In genomic region chr1:89928676-89929075, GRCm38 (mm10) we compare ENCODE assay signal across 11 mouse cellular contexts. TPM values are rescaled to one million over a fixed set of nuclear protein-coding genes. Genes with fewer than 3 reads are reported as not detected.
A peak's percentile ranks its signal among the peaks of the same experiment; 100 is the strongest.
DNase-seq lines count a peak whose midpoint lies in the region; ATAC-seq and TF ChIP-seq lines count a peak whose summit lies in the region.
"Had no signal": no experiment of that assay in that cellular context is flagged by ENCODE, and none has a peak within 500 bp of the region (broad histone marks: within the 10 kb centered on the region; RNA-seq: fewer than 3 reads in every experiment).

No protein-coding gene starts in this region.

- H3K36me3 ChIP-seq in forebrain, embryonic 10.5 days (replicated peaks): no peaks in the 10 kb centered on the region
- no peaks in the 10 kb centered on the region for H3K36me3 ChIP-seq in forebrain, postnatal 0 days (ENCODE audit: insufficient read depth)
- no peaks in the 10 kb centered on the region for H3K36me3 ChIP-seq in lung, postnatal 0 days (ENCODE audit: insufficient read depth, low read length)
- no peaks in the 10 kb centered on the region for H3K36me3 ChIP-seq in limb, embryonic 15.5 days
- H3K36me3 ChIP-seq in stomach, embryonic 16.5 days (ENCODE audit: control insufficient read depth, insufficient read depth, low read length): no peaks in the 10 kb centered on the region

- no peak for ATAC-seq in forebrain, postnatal 0 days
- no peak for ATAC-seq in lung, postnatal 0 days
- no peak for ATAC-seq in limb, embryonic 15.5 days (ENCODE audit: insufficient number of reproducible peaks, low FRiP score, low TSS enrichment, low read depth)
- ATAC-seq in stomach, embryonic 16.5 days (ENCODE audit: insufficient read depth, low FRiP score): no peak
- ATAC-seq: activated CD4-positive, CD25-positive, alpha-beta regulatory T cell, adult 4 months had no signal

- no peak for TF ChIP-seq EP300 in lung, postnatal 0 days (IDR thresholded peaks at IDR 0.05)

- no peak overlapping the region for H3K27ac ChIP-seq in forebrain, embryonic 10.5 days
- H3K27ac ChIP-seq in forebrain, postnatal 0 days (ENCODE audit: low read depth, low read length): no peak overlapping the region
- H3K27ac ChIP-seq in lung, postnatal 0 days (ENCODE audit: low read length): no peak overlapping the region
- no peak overlapping the region for H3K27ac ChIP-seq in limb, embryonic 15.5 days
- no peak overlapping the region for H3K27ac ChIP-seq in stomach, embryonic 16.5 days (ENCODE audit: low read length)

- H3K9ac ChIP-seq in forebrain, postnatal 0 days: no peak overlapping the region
- no peak overlapping the region for H3K9ac ChIP-seq in lung, postnatal 0 days (replicated peaks; ENCODE audit: low read depth)
- H3K9ac ChIP-seq in limb, embryonic 15.5 days: no peak overlapping the region
- no peak overlapping the region for H3K9ac ChIP-seq in stomach, embryonic 16.5 days (ENCODE audit: low read length)

- H3K4me2 ChIP-seq in forebrain, postnatal 0 days (ENCODE audit: low read depth): no peak overlapping the region
- H3K4me2 ChIP-seq in lung, postnatal 0 days (replicated peaks; ENCODE audit: low read depth, low read length): peak overlapping the region; percentile 22; the same call in 1 of the 2 replicates
- peak overlapping the region; percentile 24; the same call in 1 of the 2 replicates for H3K4me2 ChIP-seq in limb, embryonic 15.5 days
- no peak overlapping the region for H3K4me2 ChIP-seq in stomach, embryonic 16.5 days (ENCODE audit: low read depth, low read length)

- DNase-seq in forebrain, embryonic 10.5 days (ENCODE audit: extremely low spot score, low spot score): no peak
- DNase-seq in forebrain, postnatal 0 days: no peak
- no peak for DNase-seq in lung, postnatal 0 days (ENCODE audit: low spot score)
- no peak for DNase-seq in lung, postnatal 25 days (ENCODE audit: low spot score)
- DNase-seq in urinary bladder, postnatal 25 days (ENCODE audit: low spot score): no peak
- DNase-seq in gastrocnemius, postnatal 14 days: no peak
- DNase-seq: cerebellum, adult 9-10 months had no signal

- H3K4me3 ChIP-seq in forebrain, embryonic 10.5 days: peak overlapping the region; percentile 59; the same call in 1 of the 2 replicates
- no peak overlapping the region for H3K4me3 ChIP-seq in forebrain, postnatal 0 days (ENCODE audit: low read depth, low read length)
- peak overlapping the region; percentile 25; the same call in 1 of the 2 replicates for H3K4me3 ChIP-seq in lung, postnatal 0 days (ENCODE audit: low read depth, low read length)
- H3K4me3 ChIP-seq in limb, embryonic 15.5 days: peak overlapping the region; percentile 5; the same call in 1 of the 2 replicates
- H3K4me3 ChIP-seq in stomach, embryonic 16.5 days (replicated peaks; ENCODE audit: low read length): 0 out of 2 replicates have a peak overlapping the region, but pooled peaks have one; percentile 0

- no peaks in the 10 kb centered on the region for H3K9me3 ChIP-seq in forebrain, embryonic 10.5 days
- H3K9me3 ChIP-seq in forebrain, postnatal 0 days (ENCODE audit: low read length): no peaks in the 10 kb centered on the region
- no peaks in the 10 kb centered on the region for H3K9me3 ChIP-seq in lung, postnatal 0 days (ENCODE audit: low read length)
- H3K9me3 ChIP-seq in limb, embryonic 15.5 days: no peaks in the 10 kb centered on the region
- no peaks in the 10 kb centered on the region for H3K9me3 ChIP-seq in stomach, embryonic 16.5 days (replicated peaks; ENCODE audit: control insufficient read depth, low read length)

- peaks cover 93% of the 10 kb centered on the region for H3K4me1 ChIP-seq in forebrain, embryonic 10.5 days
- H3K4me1 ChIP-seq in forebrain, postnatal 0 days (ENCODE audit: insufficient read depth): no peaks in the 10 kb centered on the region
- peaks cover 16% of the 10 kb centered on the region; the same call in 1 of the 2 replicates for H3K4me1 ChIP-seq in lung, postnatal 0 days (ENCODE audit: insufficient read depth, low read depth, low read length)
- peaks cover 53% of the 10 kb centered on the region for H3K4me1 ChIP-seq in limb, embryonic 15.5 days
- H3K4me1 ChIP-seq in stomach, embryonic 16.5 days (ENCODE audit: control insufficient read depth, insufficient read depth, low read length): peaks cover 17% of the 10 kb centered on the region; the same call in 1 of the 2 replicates

- WGBS in forebrain, embryonic 10.5 days: under 1% methylated on average over 25 of the region's 25 CpGs
- WGBS in forebrain, postnatal 0 days: 5% methylated on average over 25 of the region's 25 CpGs
- 10% methylated on average over 25 of the region's 25 CpGs for WGBS in lung, postnatal 0 days
- WGBS in limb, embryonic 15.5 days: 7% methylated on average over 25 of the region's 25 CpGs
- 13% methylated on average over 25 of the region's 25 CpGs for WGBS in stomach, embryonic 16.5 days

- intact Hi-C loops in gastrocnemius, postnatal 14 days (cut with DNase I; ENCODE audit: low total_unique reads): no loop called here

- H3K27me3 ChIP-seq in forebrain, embryonic 10.5 days (ENCODE audit: poor library complexity, severe bottlenecking): peaks cover 100% of the 10 kb centered on the region
- H3K27me3 ChIP-seq in forebrain, postnatal 0 days (ENCODE audit: insufficient read depth, low read length): peaks cover 87% of the 10 kb centered on the region
- peaks cover 93% of the 10 kb centered on the region for H3K27me3 ChIP-seq in lung, postnatal 0 days (replicated peaks; ENCODE audit: insufficient read depth, low read length)
- H3K27me3 ChIP-seq in limb, embryonic 15.5 days: peaks cover 98% of the 10 kb centered on the region
- H3K27me3 ChIP-seq in stomach, embryonic 16.5 days (ENCODE audit: control insufficient read depth, insufficient read depth, low read length): peaks cover 91% of the 10 kb centered on the region

- TF ChIP-seq CTCF in forebrain, postnatal 0 days (IDR thresholded peaks at IDR 0.05; ENCODE audit: low read depth): no peak
- no peak for TF ChIP-seq CTCF in lung, postnatal 0 days (IDR thresholded peaks at IDR 0.05)

RNA-seq across cellular contexts. Expression of gene Gbx2, which starts 2.3 kb away (rescaled TPM):
- polyA plus RNA-seq in forebrain, embryonic 10.5 days (2016; fragmentation: Nextera tagmentation; extraction: Ambion mirVana): 1.2 and 1.5 TPM in 2 replicates
- total RNA-seq in forebrain, postnatal 0 days (2014; rRNA removed): 9.2 and 14.4 TPM in 2 replicates
- polyA plus RNA-seq in forebrain, postnatal 0 days (2015; fragmentation: Nextera tagmentation; extraction: Ambion mirVana): 9.1 and 21.2 TPM in 2 replicates
- 0.13 TPM in 1 of 2 replicates, not detected in the other for polyA plus RNA-seq in lung, postnatal 0 days (2015; fragmentation: Nextera tagmentation; extraction: Ambion mirVana)
- polyA plus RNA-seq in limb, embryonic 15.5 days (2015; fragmentation: Nextera tagmentation; extraction: Ambion mirVana): 0.14 and 0.34 TPM in 2 replicates
- not detected in 2 replicates for polyA plus RNA-seq in stomach, embryonic 16.5 days (2015; fragmentation: Nextera tagmentation; extraction: Ambion mirVana)
- total RNA-seq in gastrocnemius, postnatal 14 days (2021): not detected
- polyA plus RNA-seq: activated CD4-positive, CD25-positive, alpha-beta regulatory T cell, adult 4 months; testis, adult 2 months had no signal

Comparison
In these comparisons a context has a peak if more than half of its experiments do, and no peak if none do; other contexts are left out.
1. H3K4me2 ChIP-seq: peak in lung, postnatal 0 days (single experiment) and limb, embryonic 15.5 days (single experiment); none in forebrain, postnatal 0 days (single experiment) and stomach, embryonic 16.5 days (single experiment).